Mouse (Mus musculus) E14TG2a.4 (cell line): Measurements from ENCODE around the gene Inpp5d.

ENCODE experiments used
- CTCF ChIP-seq: conservative IDR thresholded peaks from 2 replicates; pipeline ENCODE4 v1.5.1; 2014; ENCODE audit warnings: low read length
- NANOG ChIP-seq: IDR thresholded peaks from 2 replicates; pipeline ENCODE4 v1.6.1; 2014; ENCODE audit warnings: borderline replicate concordance, low read length, mixed read lengths
- POU5F1 ChIP-seq: IDR thresholded peaks from 2 replicates; pipeline ENCODE4 v1.6.1; 2014; ENCODE audit warnings: low read length, borderline replicate concordance

DNA sequence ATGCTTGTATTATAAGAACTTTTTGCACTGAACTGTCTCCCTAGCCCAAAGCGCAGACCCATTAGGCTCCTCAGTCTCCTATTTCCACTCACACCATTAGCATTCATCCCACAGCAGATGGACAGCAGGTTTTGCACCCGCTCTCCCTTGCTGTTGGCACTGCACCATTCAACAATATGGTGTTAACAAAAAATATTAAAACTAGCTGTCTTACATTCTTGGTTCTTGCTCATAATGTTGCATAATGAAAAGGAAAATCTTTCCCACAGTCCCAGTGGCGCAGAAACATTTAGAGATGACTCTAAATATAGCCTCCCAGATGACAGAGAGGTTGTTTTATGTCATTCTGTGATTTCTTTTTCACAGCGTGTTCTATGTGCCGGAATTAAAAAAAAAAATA lies 113.1 kb downstream of the Inpp5d start:
- TF ChIP-seq CTCF (no peak), POU5F1 (no peak), NANOG (no peak)
